Mouse (Mus musculus) kidney, postnatal 36 days (tissue): ENCODE measurements around the gene 4930558C23Rik.
"Not testable (repeated sequence)": the region's sequence is repeated elsewhere in the genome, so short reads cannot be mapped to it uniquely, and the experiment has no call there.

Experiments
- DNase-seq, 2 experiments: peaks; one replicate each; pipeline ENCODE4 v3.0.0; 2021 to 2022; ENCODE audit warnings: mixed read lengths in 2 of 2

4930558C23Rik gene

GRCm38 (mm10) chr3:95402741-95403140, at the start of gene 4930558C23Rik:
Gene 4930558C23Rik (minus strand): TSS chr3:95402841.
- no peak for DNase-seq

GRCm38 (mm10) chr3:95450915-95451314, 48.3 kb upstream of the 4930558C23Rik start:
- no peak for DNase-seq

GRCm38 (mm10) chr3:95450408-95450807, 47.8 kb upstream of the 4930558C23Rik start:
- peak; percentile 33 to 71 for DNase-seq

GRCm38 (mm10) chr3:95445311-95445710, 42.7 kb upstream of the 4930558C23Rik start:
- no peak for DNase-seq

GRCm38 (mm10) chr3:95442406-95443117, 39.9 kb upstream of the 4930558C23Rik start:
- DNase-seq, result peak; percentile 32 to 53

GRCm38 (mm10) chr3:95439670-95440069, 37.0 kb upstream of the 4930558C23Rik start:
- no peak for DNase-seq

- not testable (repeated sequence) for DNase-seq
These were observed 36.0 kb upstream of the 4930558C23Rik start for GRCm38 (mm10) chr3:95438636-95439035.

- no peak for DNase-seq
These were observed 32.9 kb upstream of the 4930558C23Rik start for GRCm38 (mm10) chr3:95435561-95435960.

GRCm38 (mm10) chr3:95434983-95435370, 32.3 kb upstream of the 4930558C23Rik start:
- DNase-seq, result no peak

- peak; percentile 93 to 98 for DNase-seq
These were observed 31.7 kb upstream of the 4930558C23Rik start, which contains the start of gene Arnt for GRCm38 (mm10) chr3:95434136-95434982. Gene Arnt (plus strand): TSS chr3:95434388.

GRCm38 (mm10) chr3:95433301-95433915, 30.8 kb upstream of the 4930558C23Rik start:
- DNase-seq, result no peak

GRCm38 (mm10) chr3:95428423-95428822, 25.8 kb upstream of the 4930558C23Rik start:
- not testable (repeated sequence) for DNase-seq

- DNase-seq, result not testable (repeated sequence)
These were observed 25.2 kb upstream of the 4930558C23Rik start for GRCm38 (mm10) chr3:95427891-95428238.

GRCm38 (mm10) chr3:95427117-95427890, 24.7 kb upstream of the 4930558C23Rik start:
- DNase-seq, result not testable (repeated sequence)

- DNase-seq, result not testable (repeated sequence)
These were observed 23.8 kb upstream of the 4930558C23Rik start for GRCm38 (mm10) chr3:95426476-95426875.

GRCm38 (mm10) chr3:95417866-95418265, 15.2 kb upstream of the 4930558C23Rik start:
- no peak for DNase-seq

GRCm38 (mm10) chr3:95412268-95412667, 9.6 kb upstream of the 4930558C23Rik start:
- DNase-seq, result no peak

- DNase-seq, result no peak
These were observed 6.2 kb upstream of the 4930558C23Rik start for GRCm38 (mm10) chr3:95408852-95409251.

- DNase-seq, result no peak
These were observed 5.1 kb upstream of the 4930558C23Rik start for GRCm38 (mm10) chr3:95407728-95408127.

GRCm38 (mm10) chr3:95394385-95394784, 8.3 kb downstream of the 4930558C23Rik start:
- DNase-seq, result peak; percentile 34 to 38

GRCm38 (mm10) chr3:95385401-95386075, 17.1 kb downstream of the 4930558C23Rik start:
- DNase-seq, result no peak

- no peak for DNase-seq
These were observed 29.4 kb downstream of the 4930558C23Rik start for GRCm38 (mm10) chr3:95373208-95373607.
